ENCODE assay signal across 7 mouse cellular contexts in genomic region chr7:120679023-120679422, GRCm38 (mm10). TPM values are rescaled to one million over a fixed set of nuclear protein-coding genes. Genes with fewer than 3 reads are reported as not detected.
DNase-seq lines count a peak whose midpoint lies in the region; TF ChIP-seq lines count a peak whose summit lies in the region.

No protein-coding gene starts in this region.

- 67% methylated on average over 8 of the region's 8 CpGs for WGBS in hindbrain, embryonic 10.5 days

- dilution Hi-C loops in CH12.LX (cut with MboI; ENCODE audit: extremely low pct_ligation_motif_present, extremely low pct_unique_long_range_greater_than_20kb, low sequenced_read_pairs) = no loop called here

- TF ChIP-seq EP300 in CH12.LX (IDR thresholded peaks at IDR 0.05; ENCODE audit: low read length) = no peak

- peak overlapping the region; percentile 90; the same call in 1 of the 2 replicates for H3K9ac ChIP-seq in CH12.LX (ENCODE audit: insufficient read depth, low read depth)

- H3K27me3 ChIP-seq in CH12.LX (replicated peaks) = no peaks in the 10 kb centered on the region
- no peaks in the 10 kb centered on the region for H3K27me3 ChIP-seq in hindbrain, embryonic 10.5 days (ENCODE audit: insufficient read depth, poor library complexity, severe bottlenecking)

- TF ChIP-seq CTCF in CH12.LX (conservative IDR thresholded peaks at IDR 0.05 in 1 of 2, IDR thresholded peaks at IDR 0.05 in 1 of 2; ENCODE audit: low read depth in 2 of 2, low read length in 2 of 2) = no peak

- no peak for TF ChIP-seq POLR2A in CH12.LX (IDR thresholded peaks at IDR 0.05; ENCODE audit: low read depth, low read length)

- no peak overlapping the region for H3K27ac ChIP-seq in CH12.LX (ENCODE audit: insufficient read depth, low read depth)
- no peak overlapping the region for H3K27ac ChIP-seq in hindbrain, embryonic 10.5 days

- in situ Hi-C loops in CH12.LX (cut with MboI; ENCODE audit: low pct_ligation_motif_present, low pct_unique_long_range_greater_than_20kb, low sequenced_read_pairs) = no loop called here

- H3K4me2 ChIP-seq in CH12.LX (ENCODE audit: insufficient read depth, low read depth, poor library complexity, severe bottlenecking) = peak overlapping the region; percentile 97

- H3K79me2 ChIP-seq in CH12.LX (replicated peaks; ENCODE audit: control insufficient read depth, extremely low read depth, insufficient read depth, poor library complexity, severe bottlenecking) = peaks cover 24% of the 10 kb centered on the region

- no peaks in the 10 kb centered on the region for H3K9me3 ChIP-seq in CH12.LX (replicated peaks; ENCODE audit: low read length)
- no peaks in the 10 kb centered on the region for H3K9me3 ChIP-seq in hindbrain, embryonic 10.5 days

- peaks cover 9 to 28% of the 10 kb centered on the region in 2 experiments; a peak in 3 of 4 replicates for H3K4me1 ChIP-seq in CH12.LX (ENCODE audit: control insufficient read depth in 1 of 2, insufficient read depth in 2 of 2)
- peaks cover 35% of the 10 kb centered on the region for H3K4me1 ChIP-seq in hindbrain, embryonic 10.5 days (replicated peaks)

- TF ChIP-seq RAD21 in CH12.LX (IDR thresholded peaks at IDR 0.05; ENCODE audit: low read depth, low read length) = no peak

- peaks cover 0 to 14% of the 10 kb centered on the region in 2 experiments for H3K36me3 ChIP-seq in CH12.LX (replicated peaks in 1 of 2; ENCODE audit: control insufficient read depth in 1 of 2, insufficient read depth in 1 of 2, low read length in 1 of 2)
- H3K36me3 ChIP-seq in hindbrain, embryonic 10.5 days = no peaks in the 10 kb centered on the region

- peak overlapping the region; percentile 15 to 88 (median 82) for H3K4me3 ChIP-seq in CH12.LX (replicated peaks in 1 of 3; ENCODE audit: low read depth in 2 of 3, low read length in 2 of 3, poor library complexity in 1 of 3)
- H3K4me3 ChIP-seq in hindbrain, embryonic 10.5 days = peak overlapping the region; percentile 97

- DNase-seq in 416B (ENCODE audit: low read depth) (peak; percentile 33), CH12.LX (ENCODE audit: extremely low read depth) (no peak)
- DNase-seq in hindbrain, embryonic 10.5 days (ENCODE audit: low spot score) = no peak
- DNase-seq in lung, postnatal 25 days (ENCODE audit: low spot score) = peak; percentile 23
- no peak for DNase-seq in thymus, postnatal 25 days
- DNase-seq in adrenal gland, adult 8-10 months = no peak
- no peak for DNase-seq in right cerebral cortex, postnatal 10 days (ENCODE audit: low spot score in 2 of 2)

TF ChIP-seq in CH12.LX, 34 proteins besides CTCF, POLR2A, EP300 and RAD21:
- TF ChIP-seq JUN (IDR thresholded peaks at IDR 0.05; ENCODE audit: insufficient read depth, low read depth, low read length) = no peak
- no peak for TF ChIP-seq TBP (conservative IDR thresholded peaks at IDR 0.05; ENCODE audit: low read depth, low read length)
- TF ChIP-seq ZMIZ1 (IDR thresholded peaks at IDR 0.05; ENCODE audit: low read depth, low read length) = no peak
- no peak for TF ChIP-seq RCOR1 (conservative IDR thresholded peaks at IDR 0.05; ENCODE audit: low read depth, low read length)
- TF ChIP-seq USF1 (IDR thresholded peaks at IDR 0.05; ENCODE audit: low read depth, low read length) = no peak
- no peak for TF ChIP-seq UBTF (IDR thresholded peaks at IDR 0.05; ENCODE audit: low read depth, low read length)
- no peak for TF ChIP-seq CHD1 (IDR thresholded peaks at IDR 0.05; ENCODE audit: low read depth, low read length)

RNA-seq across cellular contexts. Expression of gene Mosmo, which starts 1.6 kb away (rescaled TPM):
- 14.0 and 15.9 TPM in 2 replicates for total RNA-seq in CH12.LX (2012; rRNA removed)
- 19.0 and 21.8 TPM in 2 replicates for total RNA-seq in CH12.LX (2014; rRNA removed)
- polyA plus RNA-seq in CH12.LX (2012; ENCODE audit: insufficient read length, low read depth) = 10.4 and 10.9 TPM in 2 replicates
- 10.4 and 13.8 TPM in 2 replicates for polyA plus RNA-seq in hindbrain, embryonic 10.5 days (2016; fragmentation: Nextera tagmentation; extraction: Ambion mirVana)
- 10 to 100 TPM; 43.3 to 54.1 (median 52.1) TPM for total RNA-seq in adrenal gland, adult 8-10 months (2022)

RNA-seq across cellular contexts. Expression of gene Pdzd9, which starts 8.9 kb away (rescaled TPM):
- total RNA-seq in CH12.LX (2012; rRNA removed) = 0.51 and 0.59 TPM in 2 replicates
- total RNA-seq in CH12.LX (2014; rRNA removed) = not detected in 2 replicates
- polyA plus RNA-seq in CH12.LX (2012; ENCODE audit: insufficient read length, low read depth) = 0.30 and 0.39 TPM in 2 replicates
- 0.35 and 0.40 TPM in 2 replicates for polyA plus RNA-seq in hindbrain, embryonic 10.5 days (2016; fragmentation: Nextera tagmentation; extraction: Ambion mirVana)
- not detected for total RNA-seq in adrenal gland, adult 8-10 months (2022)

RNA-seq across cellular contexts. Expression of gene Uqcrc2, which starts 44.0 kb away (rescaled TPM):
- total RNA-seq in CH12.LX (2012; rRNA removed) = 155 and 158 TPM in 2 replicates
- 318 and 341 TPM in 2 replicates for total RNA-seq in CH12.LX (2014; rRNA removed)
- 237 TPM in 2 replicates for polyA plus RNA-seq in CH12.LX (2012; ENCODE audit: insufficient read length, low read depth)
- polyA plus RNA-seq in hindbrain, embryonic 10.5 days (2016; fragmentation: Nextera tagmentation; extraction: Ambion mirVana) = 165 and 174 TPM in 2 replicates
- 100 to 1,000 TPM; 220 to 332 (median 263) TPM for total RNA-seq in adrenal gland, adult 8-10 months (2022)

Comparison
In these comparisons a context has a peak if more than half of its experiments do, and no peak if none do; other contexts are left out.
1. DNase-seq: peak in 416B (single experiment) and lung, postnatal 25 days (single experiment); none in CH12.LX (single experiment), hindbrain, embryonic 10.5 days (single experiment), thymus, postnatal 25 days (single experiment), adrenal gland, adult 8-10 months (single experiment) and right cerebral cortex, postnatal 10 days (0 of 2).